Mouse (Mus musculus): ENCODE measurements around the gene Cnksr1.

Gene Cnksr1

DNA sequence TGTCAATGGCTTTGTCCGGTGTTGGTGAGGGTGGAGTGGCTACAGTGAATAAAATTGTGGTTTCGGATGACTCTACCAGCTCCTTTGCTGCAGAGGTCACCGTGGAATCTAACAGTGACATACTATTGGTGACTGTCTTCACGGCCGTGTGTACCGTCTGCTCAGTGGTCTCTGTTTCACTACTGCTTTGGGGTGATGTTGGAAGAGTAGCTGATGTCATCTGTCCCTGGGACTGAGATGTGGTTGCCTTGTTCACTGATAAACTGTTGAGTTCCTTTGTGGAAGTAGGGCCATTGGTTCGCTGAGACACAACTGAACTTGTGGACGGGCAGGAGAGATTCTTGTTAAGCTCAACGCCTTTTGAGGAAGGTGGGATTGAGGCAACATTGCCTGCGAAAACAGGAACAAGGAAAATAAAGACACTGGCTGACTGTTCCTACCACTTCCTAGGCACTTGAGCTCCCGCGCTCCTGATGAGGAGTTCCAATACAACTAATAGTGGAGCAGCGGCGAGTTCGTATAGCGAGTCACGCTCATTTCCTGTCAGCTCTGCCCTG lies 34.8 kb downstream of the Cnksr1 start:
- no peak for DNase-seq (ENCODE audit: low spot score in 2 of 2)

- no peak for DNase-seq (ENCODE audit: low spot score in 2 of 2)
Measured at GRCm38 (mm10) chr4:134202904-134203303, 35.3 kb downstream of the Cnksr1 start, which contains the start of gene Gm7534. TSS of gene Gm7534 (minus strand) at chr4:134203004.

DNA sequence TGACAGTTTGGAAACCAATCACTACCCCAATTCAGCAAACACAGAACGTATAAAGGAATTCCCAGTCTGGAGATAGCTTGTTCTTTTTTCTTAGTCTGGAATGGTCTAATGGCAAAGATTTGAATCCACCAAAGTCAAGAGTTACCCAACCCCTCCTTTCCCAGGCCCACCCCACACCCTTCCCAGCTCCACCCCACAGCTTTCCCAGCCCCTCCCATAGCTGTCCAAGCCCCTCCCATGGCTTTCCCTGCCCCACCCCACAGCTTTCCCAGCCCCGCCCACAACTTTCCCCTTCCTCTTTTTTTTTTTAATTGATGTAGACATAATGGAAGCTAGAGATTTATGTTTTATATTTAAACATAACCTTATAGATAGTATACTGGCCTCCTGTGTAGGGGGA lies 38.8 kb downstream of the Cnksr1 start:
- DNase-seq (ENCODE audit: low spot score in 2 of 2) = no peak

DNA sequence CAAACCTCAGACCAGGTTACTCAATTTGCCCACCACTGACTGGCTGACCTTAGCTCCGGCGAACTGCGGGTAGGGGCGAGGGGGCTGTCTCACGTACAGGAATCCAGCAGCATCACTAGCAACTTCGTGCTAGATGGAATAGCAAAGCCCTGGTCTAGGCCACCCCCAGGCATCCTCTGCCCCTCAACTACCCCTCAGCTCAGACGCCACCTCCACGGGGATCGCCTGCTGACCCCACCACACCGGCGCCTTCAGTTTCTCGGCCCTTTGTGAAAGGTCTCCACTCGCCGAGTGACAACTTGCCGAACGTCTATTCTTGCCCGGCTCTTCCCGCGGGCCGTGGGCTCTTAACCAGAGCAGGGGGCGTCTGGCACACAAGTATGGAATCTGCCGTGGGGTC lies 51.9 kb downstream of the Cnksr1 start:
- DNase-seq (ENCODE audit: low spot score in 2 of 2) = no peak

- DNase-seq (ENCODE audit: low spot score in 2 of 2) = no peak
Measured at GRCm38 (mm10) chr4:134185569-134185968, 52.6 kb downstream of the Cnksr1 start.

DNA sequence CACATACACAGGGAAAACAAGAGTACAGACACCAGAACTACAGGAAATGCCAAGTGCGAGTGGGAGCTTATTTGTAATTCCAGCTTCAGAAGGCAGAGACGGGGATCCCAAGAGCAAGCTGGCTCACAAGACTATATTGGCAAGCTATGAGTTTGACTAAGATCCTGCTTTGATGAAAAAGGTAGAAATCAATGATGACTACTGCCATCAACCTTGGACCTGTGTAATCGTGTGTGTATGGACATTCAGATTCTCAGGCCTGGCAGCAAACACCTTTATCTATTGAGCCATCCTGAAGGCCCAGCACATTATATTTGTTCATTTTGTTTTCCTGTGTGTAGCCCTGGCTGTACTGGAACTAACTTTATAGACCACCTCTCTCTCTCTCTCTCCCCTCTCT lies 54.5 kb downstream of the Cnksr1 start:
- DNase-seq (ENCODE audit: low spot score in 2 of 2) = no peak

DNA sequence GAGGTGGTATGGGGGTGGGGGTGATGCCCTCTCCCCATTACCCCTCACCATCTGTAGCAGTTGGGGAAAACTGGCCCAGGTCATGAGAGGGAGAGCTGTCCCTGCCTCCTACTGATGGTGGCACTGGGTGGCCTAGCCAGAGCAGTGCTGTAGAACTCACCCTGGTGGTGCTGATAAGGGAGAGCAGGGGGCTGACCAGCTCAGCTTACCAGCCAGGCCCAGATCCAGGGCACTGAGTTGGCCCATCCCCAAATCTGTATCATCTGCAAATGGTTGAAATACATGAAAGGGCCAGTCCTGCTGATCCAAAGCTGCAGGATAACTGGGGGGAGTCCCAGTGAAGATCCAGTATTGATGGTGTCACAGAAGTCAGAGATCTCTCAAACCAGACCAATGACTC lies 56.4 kb downstream of the Cnksr1 start:
- no peak for DNase-seq (ENCODE audit: low spot score in 2 of 2)

- no peak for DNase-seq (ENCODE audit: low spot score in 2 of 2)
Measured at GRCm38 (mm10) chr4:134181112-134181511, 57.1 kb downstream of the Cnksr1 start.

All from urinary bladder, postnatal 4 days (tissue).